Mouse (Mus musculus): Measurements from ENCODE around the gene Exosc6. TPM values are rescaled to one million over a fixed set of nuclear protein-coding genes. Genes with fewer than 3 reads are reported as not detected.

The Exosc6 gene
- total RNA-seq (2023) = 1 to 10 TPM; 2.7 to 3.9 TPM

DNA sequence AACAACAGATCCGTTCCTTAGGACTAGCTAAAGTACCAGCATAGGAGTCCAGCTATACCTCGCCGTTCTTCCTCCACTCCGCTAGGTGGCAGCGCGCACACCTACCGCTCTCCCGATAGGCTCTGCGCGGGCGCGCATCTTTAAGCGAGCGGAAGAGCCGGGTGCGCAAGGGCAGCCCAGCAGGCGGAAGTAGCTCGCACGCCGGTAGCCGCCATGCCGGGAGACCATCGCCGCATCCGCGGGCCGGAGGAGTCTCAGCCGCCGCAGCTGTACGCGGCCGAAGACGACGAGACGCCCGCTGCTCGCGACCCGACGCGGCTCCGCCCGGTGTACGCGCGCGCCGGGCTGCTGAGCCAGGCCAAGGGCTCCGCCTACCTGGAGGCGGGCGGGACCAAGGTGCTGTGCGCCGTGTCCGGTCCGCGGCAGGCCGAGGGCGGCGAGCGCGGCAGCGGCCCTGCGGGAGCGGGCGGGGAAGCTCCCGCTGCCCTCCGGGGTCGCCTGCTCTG is at the start of gene Exosc6:
TSS of gene Exosc6 (plus strand) at position 182 of the 506 bp plus-strand sequence.

DNA sequence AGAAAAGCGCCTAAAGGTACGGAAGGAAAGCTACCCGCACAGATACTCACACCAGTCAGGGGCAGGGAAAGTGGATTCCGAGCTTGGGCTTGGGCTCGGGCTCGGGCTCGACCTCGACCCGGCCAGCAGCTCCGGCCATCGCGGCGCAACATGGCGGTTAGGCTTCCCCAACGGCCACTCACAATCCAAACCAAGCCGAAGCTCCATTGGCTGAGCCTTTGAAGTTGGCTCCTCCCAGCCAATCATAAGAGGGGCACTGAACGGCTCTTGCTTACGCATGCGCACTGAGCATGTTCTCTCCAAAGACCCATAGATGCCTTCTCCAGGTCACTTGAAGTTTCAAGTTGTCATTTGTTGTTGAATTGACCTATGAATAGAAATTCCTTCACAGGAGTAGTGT is 24.6 kb upstream of the Exosc6 start, which contains the start of gene Ddx19b:
TSS of gene Ddx19b (minus strand) at position 180 of the 400 bp plus-strand sequence.

DNA sequence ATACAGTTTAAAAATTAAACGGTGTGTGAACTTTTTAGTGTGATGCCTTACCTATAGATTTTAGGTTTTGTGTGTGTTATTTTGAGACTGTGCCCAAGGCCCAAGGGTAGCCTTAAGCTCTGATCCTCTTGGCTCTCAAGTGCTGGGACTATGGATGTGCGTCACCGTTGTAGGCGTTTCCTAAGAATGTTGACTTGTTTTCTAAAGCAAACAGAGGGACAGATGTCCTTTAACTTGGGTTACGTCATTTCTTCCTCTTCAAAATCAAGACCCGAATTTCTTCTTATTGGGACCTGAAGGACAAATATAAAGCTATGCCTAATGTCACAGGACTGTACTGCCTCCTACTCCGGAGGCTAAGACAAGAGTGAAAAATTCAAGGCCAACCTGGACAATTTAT is 23.2 kb upstream of the Exosc6 start, which contains the start of gene Aars:
TSS of gene Aars (plus strand) at position 229 of the 400 bp plus-strand sequence.

DNA sequence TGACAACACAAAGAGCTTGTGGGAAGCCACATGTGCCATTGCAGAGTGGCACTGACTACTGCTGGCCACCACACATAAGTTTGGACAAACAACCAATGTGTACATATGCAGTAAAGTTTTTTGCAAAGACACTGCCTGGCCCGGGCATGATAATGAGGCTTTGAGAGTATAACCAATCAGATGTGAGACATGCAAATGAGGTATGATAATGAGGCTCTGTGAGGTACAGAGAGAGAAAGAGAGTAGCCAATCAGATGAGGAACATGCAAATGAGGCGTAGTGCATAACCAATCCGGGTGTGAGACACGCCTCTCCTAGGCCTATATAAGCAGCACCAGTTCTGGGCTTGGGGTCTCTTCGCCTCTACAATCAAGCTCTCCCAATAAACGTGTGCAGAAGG is 36.2 kb downstream of the Exosc6 start, which contains the start of gene Clec18a:
TSS of gene Clec18a (minus strand) at position 101 of the 400 bp plus-strand sequence.

DNA sequence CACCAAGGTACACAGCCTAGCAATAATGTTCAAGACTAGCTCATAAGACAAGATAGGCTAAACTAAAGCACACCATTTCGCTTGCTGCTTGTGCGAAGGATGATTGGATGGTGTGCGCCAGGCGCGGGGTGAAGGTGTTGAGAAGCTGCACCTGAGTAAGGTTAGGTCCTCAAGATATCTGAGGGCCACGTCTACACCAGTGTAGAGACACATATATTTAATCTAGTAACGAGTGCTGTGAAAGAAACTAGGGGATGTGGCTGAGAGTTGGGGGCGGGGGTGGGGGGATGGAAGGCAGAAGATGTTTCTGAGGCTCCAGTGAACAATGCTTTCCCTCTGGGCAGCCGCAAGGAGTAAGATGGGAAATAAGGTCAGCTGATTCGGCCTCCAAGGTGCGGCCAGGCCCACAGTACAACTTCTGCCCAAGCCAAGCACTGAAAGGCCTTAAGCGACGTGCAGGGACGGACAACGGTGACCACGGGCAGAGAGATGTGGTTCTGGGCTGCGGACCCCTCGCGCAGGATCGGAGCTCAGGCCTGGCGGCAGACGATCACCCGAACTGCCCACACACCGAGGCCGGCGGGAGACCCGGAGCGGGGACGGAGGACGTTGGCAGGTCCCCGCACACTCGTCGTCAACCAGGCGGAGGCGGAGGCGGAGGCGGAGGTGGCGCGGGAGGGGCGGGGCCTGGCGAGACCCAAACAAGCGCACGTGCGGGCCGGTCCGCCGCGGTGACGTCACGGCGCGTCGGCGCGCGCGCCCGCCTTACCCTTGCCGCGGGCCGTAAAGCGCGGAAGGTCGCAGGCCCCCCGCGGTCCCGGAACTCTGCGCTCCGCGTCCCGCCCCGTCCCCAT is 38.0 kb downstream of the Exosc6 start, which contains the start of gene Pdpr:
TSS of gene Pdpr (plus strand) at position 766 of the 854 bp plus-strand sequence.

Other genes starting within 250 kb of the Exosc6 start
- 10 to 100 TPM; 37.8 to 55.2 TPM for gene Cog4, start 209.7 kb upstream of the Exosc6 start, total RNA-seq (2023)
- gene Sf3b3, start 209.6 kb upstream of the Exosc6 start, total RNA-seq (2023) = 10 to 100 TPM; 79.1 to 85.2 TPM
- gene Fuk, start 153.9 kb upstream of the Exosc6 start, total RNA-seq (2023) = 1 to 10 TPM; 6.4 to 7.0 TPM
- gene St3gal2, start 136.4 kb upstream of the Exosc6 start, total RNA-seq (2023) = 10 to 100 TPM; 31.1 to 34.4 TPM
- 10 to 100 TPM; 45.1 to 45.9 TPM for gene Ddx19a, start 58.5 kb upstream of the Exosc6 start, total RNA-seq (2023)
- 1 to 10 TPM; 8.2 to 8.6 TPM for gene Ddx19b, start 24.6 kb upstream of the Exosc6 start, total RNA-seq (2023)
- 10 to 100 TPM; 20.8 to 23.0 TPM for gene Aars, start 23.2 kb upstream of the Exosc6 start, total RNA-seq (2023)
- gene Clec18a, start 36.1 kb downstream of the Exosc6 start, total RNA-seq (2023) = not detected
- 10 to 100 TPM; 18.9 to 20.1 TPM for gene Pdpr, start 38.3 kb downstream of the Exosc6 start, total RNA-seq (2023)
- 10 to 100 TPM; 88.6 to 89.0 TPM for gene Glg1, start 202.9 kb downstream of the Exosc6 start, total RNA-seq (2023)
- 10 to 100 TPM; 33.2 to 34.4 TPM for gene Rfwd3, start 243.9 kb downstream of the Exosc6 start, total RNA-seq (2023)